Mouse (Mus musculus): ENCODE data around the gene Kdm6b. TPM values are rescaled to one million over a fixed set of nuclear protein-coding genes. Genes with fewer than 3 reads are reported as not detected.
A peak's percentile ranks its signal among the peaks of the same experiment; 100 is the strongest.

Gene Kdm6b
- polyA plus RNA-seq, 1 experiment from 2014 or later = 43.4 TPM

DNA sequence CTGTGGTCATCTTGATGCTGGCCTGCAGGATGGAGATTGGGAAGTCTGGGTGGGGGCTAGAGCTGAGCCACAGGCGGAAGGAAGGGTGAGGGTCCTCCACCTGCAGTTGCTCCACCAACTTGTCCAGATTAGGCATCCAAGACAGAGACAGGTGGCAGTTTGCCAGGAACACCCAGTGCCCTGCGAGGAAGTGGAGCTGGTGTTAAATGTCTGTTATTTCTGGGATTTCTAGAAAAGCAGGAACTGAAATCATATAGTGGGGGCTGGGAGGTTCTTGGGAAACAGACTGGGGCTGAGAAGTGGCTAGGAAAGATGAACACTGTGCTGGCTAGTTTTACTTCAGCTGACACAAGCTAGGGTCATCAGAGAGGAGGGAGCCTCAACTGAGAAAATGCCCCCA, 15.8 kb upstream of the Kdm6b start:
- WGBS = 66% methylated on average over 2 of the region's 2 CpGs
- Histone ChIP-seq H3K27ac (no peak overlapping the region), H3K27me3 (ENCODE audit: insufficient read depth, poor library complexity, severe bottlenecking) (peaks cover 9% of the 10 kb centered on the region; the same call in 1 of the 2 replicates), H3K4me3 (no peak overlapping the region), H3K4me1 (replicated peaks) (peaks cover 18% of the 10 kb centered on the region; the same call in 1 of the 2 replicates), H3K36me3 (no peaks in the 10 kb centered on the region), H3K9me3 (no peaks in the 10 kb centered on the region)
- DNase-seq (ENCODE audit: low spot score) = no peak

DNA sequence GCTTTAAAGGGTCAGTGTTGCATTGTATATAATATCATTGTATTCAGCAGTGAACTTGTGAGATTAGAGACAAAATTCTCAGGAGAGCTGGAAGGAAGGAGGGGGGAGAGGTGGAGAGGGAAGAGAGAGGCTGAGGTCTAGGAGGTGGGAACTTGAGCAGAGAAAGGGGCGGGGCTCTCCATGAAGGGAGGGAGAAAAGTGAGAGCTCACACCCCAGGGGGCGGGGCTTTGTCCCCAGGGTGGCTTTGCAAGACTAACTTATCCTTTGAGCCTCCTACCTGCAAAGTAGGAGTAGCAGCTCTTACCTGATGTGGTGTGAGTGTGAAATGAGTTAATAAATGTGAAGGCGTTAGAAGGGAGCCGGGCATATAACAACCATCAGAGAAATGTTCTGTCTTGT, 15.3 kb upstream of the Kdm6b start:
- 26% methylated on average over 4 of the region's 4 CpGs for WGBS
- H3K9me3 ChIP-seq = no peaks in the 10 kb centered on the region
- H3K4me3 ChIP-seq = no peak overlapping the region
- no peaks in the 10 kb centered on the region for H3K36me3 ChIP-seq
- H3K27ac ChIP-seq = no peak overlapping the region
- peaks cover 18% of the 10 kb centered on the region; the same call in 1 of the 2 replicates for H3K4me1 ChIP-seq (replicated peaks)
- H3K27me3 ChIP-seq (ENCODE audit: insufficient read depth, poor library complexity, severe bottlenecking) = peaks cover 14% of the 10 kb centered on the region; the same call in 1 of the 2 replicates
- no peak for DNase-seq (ENCODE audit: low spot score)

DNA sequence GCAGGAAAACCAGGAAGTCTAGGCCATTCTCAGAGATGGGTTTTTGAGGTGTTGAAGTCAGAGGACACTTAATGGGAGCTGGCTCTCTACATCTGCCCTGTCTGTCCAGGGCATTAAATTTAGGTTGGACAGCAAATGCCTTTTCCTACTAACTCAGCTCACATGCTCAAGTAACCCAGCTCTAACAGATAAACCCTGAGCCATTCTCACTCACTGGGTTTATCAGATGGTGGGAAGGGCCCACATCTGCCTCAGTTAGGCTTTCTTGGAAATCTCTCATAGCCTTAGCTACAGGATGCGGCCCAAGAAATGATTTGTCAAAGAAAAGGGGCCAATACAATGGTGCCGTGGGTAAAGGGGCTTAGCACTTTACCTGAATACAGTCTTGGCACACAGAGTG, 12.8 kb upstream of the Kdm6b start:
- no peaks in the 10 kb centered on the region for H3K36me3 ChIP-seq
- H3K27ac ChIP-seq = no peak overlapping the region
- H3K4me3 ChIP-seq = no peak overlapping the region
- WGBS = 85% methylated on average over 2 of the region's 2 CpGs
- peaks cover 21% of the 10 kb centered on the region for H3K4me1 ChIP-seq (replicated peaks)
- peaks cover 39% of the 10 kb centered on the region for H3K27me3 ChIP-seq (ENCODE audit: insufficient read depth, poor library complexity, severe bottlenecking)
- DNase-seq (ENCODE audit: low spot score) = no peak
- no peaks in the 10 kb centered on the region for H3K9me3 ChIP-seq

DNA sequence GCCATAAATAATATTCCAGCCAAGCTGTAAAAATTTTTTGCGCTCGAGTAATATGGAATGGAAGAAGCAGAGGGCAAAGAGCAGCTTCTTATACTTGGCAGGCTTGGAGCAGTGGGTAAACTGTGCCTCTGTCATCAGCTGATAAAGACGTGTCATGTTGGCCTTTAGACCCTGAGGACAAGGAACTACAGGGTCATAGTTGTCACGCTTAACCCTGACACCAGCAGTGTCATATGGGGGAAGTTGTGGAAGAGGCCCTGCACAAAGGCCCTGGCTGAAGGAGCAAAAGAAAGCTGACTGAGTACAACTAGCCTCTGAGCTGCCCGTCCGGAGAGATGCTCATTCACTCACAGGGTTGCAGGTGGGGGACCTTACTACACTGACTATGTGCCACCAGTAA, 10.4 kb upstream of the Kdm6b start:
- H3K27me3 ChIP-seq (ENCODE audit: insufficient read depth, poor library complexity, severe bottlenecking) = peaks cover 45% of the 10 kb centered on the region
- no peak for DNase-seq (ENCODE audit: low spot score)
- 68% methylated on average over 6 of the region's 6 CpGs for WGBS
- no peak overlapping the region for H3K4me3 ChIP-seq
- H3K4me1 ChIP-seq (replicated peaks) = peaks cover 35% of the 10 kb centered on the region
- no peak overlapping the region for H3K27ac ChIP-seq
- no peaks in the 10 kb centered on the region for H3K9me3 ChIP-seq
- H3K36me3 ChIP-seq = no peaks in the 10 kb centered on the region

DNA sequence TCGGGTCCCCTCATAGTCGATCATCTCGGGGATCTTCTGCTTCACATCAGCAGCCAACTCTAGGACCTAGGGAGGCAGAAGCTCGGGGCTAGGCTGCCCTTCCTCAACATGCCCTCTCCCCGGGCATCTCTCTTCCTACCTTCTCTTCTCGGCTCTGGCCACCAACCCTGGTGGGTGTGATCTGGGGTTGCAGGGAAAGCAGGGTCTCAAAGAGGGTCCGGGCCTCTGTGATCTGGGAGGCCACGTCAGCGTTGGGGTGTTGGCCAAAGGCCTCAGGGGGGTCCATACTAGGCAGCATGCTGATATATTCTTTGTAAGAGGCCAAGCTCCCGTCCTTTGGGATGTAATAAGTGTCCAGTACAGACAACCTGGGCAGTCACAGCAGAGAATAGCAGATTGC, 9.4 kb upstream of the Kdm6b start:
- Histone ChIP-seq H3K27me3 (ENCODE audit: insufficient read depth, poor library complexity, severe bottlenecking) (peaks cover 45% of the 10 kb centered on the region), H3K4me1 (replicated peaks) (peaks cover 41% of the 10 kb centered on the region), H3K36me3 (no peaks in the 10 kb centered on the region), H3K27ac (no peak overlapping the region), H3K4me3 (no peak overlapping the region), H3K9me3 (no peaks in the 10 kb centered on the region)
- WGBS = 90% methylated on average over 10 of the region's 10 CpGs
- no peak for DNase-seq (ENCODE audit: low spot score)

DNA sequence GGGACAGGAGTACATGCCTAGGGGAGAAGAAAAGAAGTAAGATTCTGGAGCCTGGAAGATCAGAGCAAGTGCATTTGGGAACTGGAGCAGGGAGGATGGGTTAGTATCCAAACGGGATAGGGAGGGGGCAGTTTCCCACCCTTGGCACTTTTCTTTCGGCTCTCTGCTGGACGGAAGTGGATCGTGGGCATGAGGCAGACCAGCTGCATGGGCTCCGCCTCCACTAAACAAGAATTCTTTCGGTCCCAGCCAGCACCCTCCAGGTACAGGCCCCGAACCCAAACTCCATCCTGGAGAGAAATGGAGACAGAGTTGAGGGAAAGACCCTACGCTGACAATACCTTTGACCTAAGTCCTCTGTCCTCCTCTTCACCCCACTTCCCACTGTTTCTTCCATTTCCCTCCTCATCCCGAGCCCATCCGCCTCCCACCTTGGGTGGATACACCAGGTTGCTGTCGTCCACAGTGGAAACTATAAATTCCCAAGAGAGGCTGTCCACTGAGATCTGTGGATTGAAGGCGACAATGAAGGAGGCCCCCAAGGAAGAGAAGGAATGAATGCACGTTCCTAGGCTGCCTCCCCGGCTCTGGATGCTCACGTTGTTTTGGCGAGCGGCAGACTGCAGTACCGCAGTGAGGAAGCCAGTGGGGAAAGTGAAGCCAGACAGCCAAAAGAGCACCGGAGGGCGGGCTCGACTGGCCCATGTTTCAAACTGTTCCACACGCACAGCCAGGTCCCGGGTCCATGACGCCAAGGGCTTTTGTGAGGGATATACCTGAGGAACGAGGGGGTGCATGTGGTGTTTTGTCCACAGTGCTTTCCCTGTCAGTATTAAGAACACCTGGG, 7.9 kb upstream of the Kdm6b start:
- Histone ChIP-seq H3K9me3 (no peaks in the 10 kb centered on the region), H3K4me3 (peak overlapping the region; percentile 82), H3K4me1 (replicated peaks) (peaks cover 56% of the 10 kb centered on the region), H3K36me3 (no peaks in the 10 kb centered on the region), H3K27me3 (ENCODE audit: insufficient read depth, poor library complexity, severe bottlenecking) (peaks cover 42% of the 10 kb centered on the region), H3K27ac (peak overlapping the region; percentile 68)
- 11% methylated on average over 25 of the region's 25 CpGs for WGBS
- DNase-seq (ENCODE audit: low spot score) = no peak

DNA sequence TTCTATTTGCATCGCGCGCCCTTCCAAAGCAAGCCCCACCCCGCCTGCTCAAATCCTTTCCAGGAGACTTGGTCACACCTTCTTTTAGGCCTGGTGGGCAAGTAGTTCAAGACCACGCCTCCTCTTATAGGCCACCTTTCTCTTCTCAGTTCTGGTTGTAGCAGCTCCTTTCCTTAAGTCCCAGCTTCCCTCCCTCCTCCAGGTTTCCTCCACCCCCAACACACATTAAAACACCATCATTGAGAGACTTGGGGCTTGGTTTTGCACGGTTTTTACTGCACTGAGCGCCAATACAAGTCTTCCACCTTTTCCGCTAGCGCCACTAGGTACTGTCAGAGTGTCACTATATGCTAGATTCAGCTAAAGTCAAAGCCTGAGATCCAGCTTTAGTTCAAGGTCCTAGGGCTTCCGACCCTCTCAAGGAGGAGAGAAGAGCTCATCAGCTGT, 7.1 kb upstream of the Kdm6b start:
- H3K27me3 ChIP-seq (ENCODE audit: insufficient read depth, poor library complexity, severe bottlenecking) = peaks cover 42% of the 10 kb centered on the region
- no peak for DNase-seq (ENCODE audit: low spot score)
- 5% methylated on average over 10 of the region's 10 CpGs for WGBS
- H3K4me1 ChIP-seq (replicated peaks) = peaks cover 63% of the 10 kb centered on the region
- H3K27ac ChIP-seq = peak overlapping the region; percentile 99; the same call in 1 of the 2 replicates
- no peaks in the 10 kb centered on the region for H3K9me3 ChIP-seq
- no peaks in the 10 kb centered on the region for H3K36me3 ChIP-seq
- H3K4me3 ChIP-seq = peak overlapping the region; percentile 82

DNA sequence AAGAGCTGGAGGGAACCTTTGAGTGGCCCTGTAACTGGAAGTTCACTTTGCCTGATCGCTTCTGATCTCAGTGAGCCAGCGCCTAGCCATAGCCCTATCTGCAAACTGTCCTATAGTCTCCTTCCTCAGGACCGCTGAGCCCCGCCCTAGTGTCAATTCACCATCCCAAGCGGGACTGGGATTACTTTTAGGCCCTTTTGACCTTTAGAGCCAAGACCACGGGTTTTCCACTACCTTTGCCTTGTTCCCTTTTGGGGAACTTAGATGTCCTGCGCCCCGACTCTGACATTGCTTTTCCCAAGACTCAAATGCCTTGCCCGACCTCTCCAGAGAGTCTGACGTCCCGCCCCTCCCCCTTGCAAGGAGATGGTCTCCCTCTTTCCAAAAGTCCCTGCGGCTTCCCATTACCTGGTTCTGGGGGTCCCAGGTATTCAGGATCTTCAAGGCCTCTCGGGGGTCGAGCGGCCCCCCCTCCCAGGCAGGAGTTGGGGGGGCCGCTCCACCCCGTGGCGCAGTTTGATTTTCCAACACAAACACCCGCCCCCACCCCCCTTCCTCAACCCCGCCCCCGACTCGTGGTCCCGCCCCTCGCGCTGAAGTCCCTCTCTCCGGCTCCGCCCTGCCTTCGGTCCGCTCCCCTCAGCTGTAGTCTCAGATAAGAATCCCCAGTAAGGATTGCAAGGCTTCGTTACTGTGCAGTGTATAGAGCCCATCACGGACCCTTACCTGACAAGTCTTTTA, 6.5 kb upstream of the Kdm6b start:
- Histone ChIP-seq H3K4me3 (peak overlapping the region; percentile 82), H3K27me3 (ENCODE audit: insufficient read depth, poor library complexity, severe bottlenecking) (peaks cover 42% of the 10 kb centered on the region), H3K27ac (peak overlapping the region; percentile 99), H3K4me1 (replicated peaks) (peaks cover 69% of the 10 kb centered on the region), H3K9me3 (no peaks in the 10 kb centered on the region), H3K36me3 (no peaks in the 10 kb centered on the region)
- under 1% methylated on average over 30 of the region's 31 CpGs for WGBS
- DNase-seq (ENCODE audit: low spot score) = peak; percentile 61

DNA sequence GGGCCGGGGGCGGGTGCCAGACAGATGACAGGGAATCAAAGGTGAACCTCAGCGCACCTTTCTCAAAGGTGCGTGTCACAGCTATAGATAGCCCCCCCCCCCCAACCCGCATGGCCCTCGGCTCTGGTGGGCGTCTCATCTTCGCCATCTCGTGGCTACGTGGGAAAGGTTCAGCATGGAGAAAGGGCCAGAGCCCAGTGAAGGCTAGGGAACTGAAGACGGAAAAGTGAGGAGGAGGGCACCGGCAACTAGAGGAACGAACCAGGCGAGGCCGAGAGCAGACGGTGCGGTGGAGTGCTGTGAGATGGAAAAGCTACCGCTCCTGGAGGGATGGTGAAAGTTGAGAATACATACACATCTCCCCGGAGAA, 6.0 kb upstream of the Kdm6b start:
- H3K27me3 ChIP-seq (ENCODE audit: insufficient read depth, poor library complexity, severe bottlenecking) = peaks cover 42% of the 10 kb centered on the region
- H3K27ac ChIP-seq = peak overlapping the region; percentile 99
- peaks cover 74% of the 10 kb centered on the region for H3K4me1 ChIP-seq (replicated peaks)
- 0% methylated on average over 19 of the region's 19 CpGs for WGBS
- no peaks in the 10 kb centered on the region for H3K9me3 ChIP-seq
- no peaks in the 10 kb centered on the region for H3K36me3 ChIP-seq
- H3K4me3 ChIP-seq = peak overlapping the region; percentile 82
- peak; percentile 64 for DNase-seq (ENCODE audit: low spot score)

DNA sequence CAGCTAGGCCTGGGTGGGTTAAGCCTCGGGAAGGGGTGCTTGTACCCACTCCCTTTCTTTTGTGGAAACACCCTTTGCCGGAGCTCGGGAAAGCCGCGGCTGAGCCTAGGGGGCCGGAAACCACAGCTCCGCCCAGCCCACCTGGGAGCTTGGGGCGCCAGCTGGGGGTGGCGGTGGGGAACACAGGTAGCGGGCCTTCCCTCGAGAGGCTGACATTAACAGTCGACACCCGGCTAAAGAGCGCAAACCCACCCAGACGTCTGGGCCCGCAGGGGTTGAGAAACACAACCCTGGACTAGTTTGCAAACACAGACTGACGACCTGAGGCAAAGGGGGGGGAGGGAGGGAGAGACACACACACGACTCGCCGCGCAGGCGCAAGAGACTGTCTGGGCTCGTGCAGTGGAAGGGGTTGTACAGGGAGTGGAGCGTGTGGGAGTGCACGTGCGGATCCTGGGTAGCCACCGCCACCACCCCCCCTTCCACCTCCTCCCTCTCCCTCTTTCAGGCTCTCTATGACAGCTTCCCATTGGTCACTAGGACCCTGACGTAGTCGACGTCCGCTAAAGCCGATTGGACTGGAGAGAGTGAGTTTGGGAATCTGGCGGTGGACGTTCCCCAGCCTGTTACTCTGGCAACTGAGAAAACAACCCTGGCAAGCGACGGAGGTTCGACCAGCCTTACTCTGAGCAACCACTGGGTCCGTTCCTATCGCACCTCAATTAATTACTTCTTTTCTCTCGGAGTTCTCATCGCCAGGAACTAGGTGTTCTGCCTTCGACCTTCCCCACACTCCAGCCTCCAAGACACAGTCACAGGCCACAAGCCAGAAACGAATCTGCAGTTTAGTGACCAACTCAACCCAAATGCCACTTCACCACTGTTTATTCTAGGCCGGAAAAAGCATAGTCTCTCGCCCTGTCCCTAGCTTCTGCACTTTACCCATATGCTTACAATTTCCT, 5.3 kb upstream of the Kdm6b start:
- H3K4me1 ChIP-seq (replicated peaks) = peaks cover 81% of the 10 kb centered on the region
- H3K36me3 ChIP-seq = 0 out of 2 replicates have a peak, but pooled peaks cover 3% of the 10 kb centered on the region
- peak; percentile 98 for DNase-seq (ENCODE audit: low spot score)
- no peaks in the 10 kb centered on the region for H3K9me3 ChIP-seq
- WGBS = under 1% methylated on average over 45 of the region's 45 CpGs
- H3K4me3 ChIP-seq = peak overlapping the region; percentile 82
- H3K27ac ChIP-seq = peak overlapping the region; percentile 99
- peaks cover 36% of the 10 kb centered on the region for H3K27me3 ChIP-seq (ENCODE audit: insufficient read depth, poor library complexity, severe bottlenecking)

DNA sequence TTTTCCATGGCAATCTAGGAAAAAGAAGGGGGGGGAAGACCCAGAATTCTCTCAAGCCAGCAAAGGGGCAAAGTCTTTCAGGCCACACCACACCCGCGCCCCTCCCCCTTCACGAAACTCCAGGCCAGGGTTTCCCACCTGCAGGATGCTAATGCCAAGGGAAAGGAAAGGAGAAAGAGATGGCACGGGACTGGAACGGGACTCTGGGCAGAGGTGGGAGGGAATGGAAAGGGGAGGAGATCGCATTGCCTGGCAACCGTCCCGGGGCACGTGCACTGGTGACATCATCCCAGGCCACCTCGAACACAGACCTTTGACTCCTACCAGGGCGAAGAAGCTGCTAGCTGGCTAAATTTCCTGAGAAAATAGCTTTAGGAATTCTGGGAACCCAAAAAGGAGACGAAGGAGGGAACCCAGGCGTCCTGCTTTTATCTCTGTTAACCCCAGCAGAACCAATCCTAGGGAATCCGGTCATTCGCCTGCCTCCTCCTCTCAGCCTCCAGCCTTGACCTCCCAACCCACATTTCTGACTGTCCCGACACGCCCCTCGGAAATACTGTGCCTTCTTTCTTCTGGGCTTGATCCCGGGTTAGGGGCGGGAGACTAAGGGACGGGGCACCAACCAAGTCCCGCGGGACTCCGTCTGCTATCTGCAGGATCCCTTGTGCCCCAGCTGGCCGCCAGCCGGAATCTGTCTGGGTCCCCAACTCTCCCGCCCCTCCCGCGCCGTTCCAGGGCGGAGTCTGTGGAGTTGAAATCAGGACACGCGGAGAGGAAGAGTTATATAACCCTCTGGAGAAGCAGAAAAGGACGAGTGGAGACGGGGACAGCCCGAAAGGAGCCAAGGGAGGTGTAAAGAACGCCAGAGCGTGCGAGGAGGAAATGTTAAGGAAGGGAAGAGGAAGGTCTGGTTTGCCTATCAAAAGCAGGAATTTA, 4.2 kb upstream of the Kdm6b start:
- H3K36me3 ChIP-seq = peaks cover 13% of the 10 kb centered on the region
- H3K9me3 ChIP-seq = no peaks in the 10 kb centered on the region
- under 1% methylated on average over 39 of the region's 39 CpGs for WGBS
- peak; percentile 96 for DNase-seq (ENCODE audit: low spot score)
- H3K4me1 ChIP-seq (replicated peaks) = peaks cover 91% of the 10 kb centered on the region
- peak overlapping the region; percentile 82 for H3K4me3 ChIP-seq
- peak overlapping the region; percentile 99 for H3K27ac ChIP-seq
- peaks cover 26% of the 10 kb centered on the region for H3K27me3 ChIP-seq (ENCODE audit: insufficient read depth, poor library complexity, severe bottlenecking)
